Mouse (Mus musculus): ENCODE results near the gene Retreg3. TPM values are rescaled to one million over a fixed set of nuclear protein-coding genes. Genes with fewer than 3 reads are reported as not detected.

The Retreg3 gene
- total and polyA plus RNA-seq, 2 experiments from 2014 or later, result 24.7 to 56.8 TPM

DNA sequence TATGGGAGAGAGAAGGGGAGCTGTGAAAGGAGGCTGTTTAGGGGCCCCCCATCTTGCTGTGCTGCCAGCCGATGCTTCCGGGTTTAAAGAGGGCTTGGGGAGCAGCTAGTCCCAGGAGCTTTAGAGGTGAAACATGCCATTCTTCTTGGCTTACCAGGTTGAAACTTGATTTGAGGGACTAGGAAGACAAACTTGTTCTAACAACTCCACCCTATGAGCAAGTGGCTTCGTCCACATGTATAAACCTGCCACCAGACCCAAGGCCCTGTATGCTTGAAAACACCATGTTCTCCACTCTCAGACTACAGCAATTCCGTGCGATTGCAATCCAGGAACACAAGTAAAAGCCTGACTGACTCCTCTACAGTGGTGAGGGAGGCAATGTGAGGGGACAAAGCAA lies 16.7 kb downstream of the Retreg3 start:
- H3K9me3 ChIP-seq (ENCODE audit: low read length), result no peaks in the 10 kb centered on the region
- H3K9ac ChIP-seq (replicated peaks; ENCODE audit: low read length), result no peak overlapping the region
- TF ChIP-seq CTCF (IDR thresholded peaks at IDR 0.05; ENCODE audit: low read depth), result no peak
- peaks cover 48% of the 10 kb centered on the region for H3K36me3 ChIP-seq (ENCODE audit: insufficient read depth, low read length)
- no peak overlapping the region for H3K27ac ChIP-seq
- H3K4me2 ChIP-seq (ENCODE audit: low read depth, low read length), result no peak overlapping the region
- no peak overlapping the region for H3K4me3 ChIP-seq (ENCODE audit: low read length)
- ATAC-seq (no peak), DNase-seq (ENCODE audit: low spot score) (no peak)
- WGBS, result 93% methylated on average over 5 of the region's 5 CpGs
- H3K27me3 ChIP-seq (ENCODE audit: insufficient read depth, low read length), result no peaks in the 10 kb centered on the region
- H3K4me1 ChIP-seq (ENCODE audit: insufficient read depth, low read length), result no peaks in the 10 kb centered on the region

DNA sequence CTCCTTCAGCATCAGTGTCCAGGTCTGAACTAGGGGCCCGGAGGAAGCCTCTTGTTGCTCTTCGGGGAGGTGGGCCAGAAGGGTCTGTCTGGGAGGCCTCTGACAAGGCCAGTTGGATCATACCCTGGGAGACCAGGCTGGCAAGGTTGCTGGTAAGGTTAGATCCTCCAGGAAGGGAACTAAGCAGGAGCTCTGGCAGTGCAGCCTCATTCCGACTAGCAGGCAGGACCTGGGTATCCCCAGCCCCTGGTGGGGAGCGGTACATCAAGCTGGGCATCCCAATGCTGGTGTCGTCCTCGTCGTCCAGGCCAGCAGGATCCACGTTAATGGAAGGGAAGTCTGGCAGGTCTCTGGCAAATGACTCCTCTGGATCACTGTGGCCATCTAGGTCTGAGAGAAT lies 21.5 kb downstream of the Retreg3 start:
- H3K4me2 ChIP-seq (ENCODE audit: low read depth, low read length), result no peak overlapping the region
- no peak overlapping the region for H3K27ac ChIP-seq
- H3K27me3 ChIP-seq (ENCODE audit: insufficient read depth, low read length), result no peaks in the 10 kb centered on the region
- ATAC-seq, result no peak
- 94% methylated on average over 8 of the region's 8 CpGs for WGBS
- DNase-seq (ENCODE audit: low spot score), result no peak
- peaks cover 60% of the 10 kb centered on the region for H3K36me3 ChIP-seq (ENCODE audit: insufficient read depth, low read length)
- peaks cover 2% of the 10 kb centered on the region; the same call in 1 of the 2 replicates for H3K4me1 ChIP-seq (ENCODE audit: insufficient read depth, low read length)
- TF ChIP-seq CTCF (IDR thresholded peaks at IDR 0.05; ENCODE audit: low read depth), result no peak
- no peaks in the 10 kb centered on the region for H3K9me3 ChIP-seq (ENCODE audit: low read length)
- H3K4me3 ChIP-seq (ENCODE audit: low read length), result no peak overlapping the region
- no peak overlapping the region for H3K9ac ChIP-seq (replicated peaks; ENCODE audit: low read length)

DNA sequence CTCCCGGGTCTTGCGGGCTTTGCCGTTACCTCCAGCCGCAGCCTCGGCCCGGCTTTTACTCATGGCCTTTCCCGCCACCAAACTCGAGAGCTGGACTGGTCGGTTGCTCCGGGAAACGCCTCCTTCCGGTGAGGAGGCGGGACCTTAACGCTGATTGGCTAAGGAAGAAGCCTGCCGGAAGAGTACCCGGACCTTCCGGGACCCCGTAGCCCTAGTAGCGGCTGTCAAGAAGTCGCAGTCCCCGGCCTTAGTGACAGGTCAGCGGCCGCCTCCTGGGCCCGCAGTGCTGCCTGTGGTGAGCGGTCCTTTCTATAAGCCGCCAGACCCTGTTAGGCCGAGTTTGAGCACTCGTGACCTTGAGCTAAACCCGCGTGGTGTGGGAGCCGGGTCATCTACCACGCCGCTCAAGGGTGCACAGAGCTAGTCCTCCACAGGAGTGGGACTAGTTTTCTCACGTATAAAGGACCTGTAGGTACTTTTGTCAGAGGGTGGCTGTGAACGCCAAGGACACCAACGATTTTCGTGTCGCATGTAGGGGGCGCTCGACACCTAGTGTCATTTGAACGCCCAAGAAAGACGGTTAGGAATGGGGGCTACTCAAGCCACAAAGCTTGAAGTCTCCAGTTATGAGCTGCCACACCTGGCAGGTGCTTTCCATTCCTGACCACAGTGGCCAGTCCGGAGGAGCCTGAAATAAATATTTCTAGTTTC lies 24.2 kb downstream of the Retreg3 start, which contains the start of gene Psmc3ip:
Gene Psmc3ip (minus strand): TSS at position 123 of the 711 bp plus-strand sequence.
- ATAC-seq (peak; percentile 97), DNase-seq (ENCODE audit: low spot score) (peak; percentile 97)
- WGBS, result under 1% methylated on average over 43 of the region's 43 CpGs
- Histone ChIP-seq H3K4me1 (ENCODE audit: insufficient read depth, low read length) (peaks cover 2% of the 10 kb centered on the region; the same call in 1 of the 2 replicates), H3K36me3 (ENCODE audit: insufficient read depth, low read length) (peaks cover 70% of the 10 kb centered on the region), H3K4me2 (ENCODE audit: low read depth, low read length) (peak within 1 kb of the TSS; percentile 88), H3K27ac (peak within 1 kb of the TSS; percentile 91), H3K9ac (replicated peaks; ENCODE audit: low read length) (peak within 1 kb of the TSS; percentile 64), H3K27me3 (ENCODE audit: insufficient read depth, low read length) (no peaks in the 10 kb centered on the region), H3K4me3 (ENCODE audit: low read length) (peak within 1 kb of the TSS; percentile 62), H3K9me3 (ENCODE audit: low read length) (no peaks in the 10 kb centered on the region)
- TF ChIP-seq CTCF (IDR thresholded peaks at IDR 0.05; ENCODE audit: low read depth), result peak; percentile 84

DNA sequence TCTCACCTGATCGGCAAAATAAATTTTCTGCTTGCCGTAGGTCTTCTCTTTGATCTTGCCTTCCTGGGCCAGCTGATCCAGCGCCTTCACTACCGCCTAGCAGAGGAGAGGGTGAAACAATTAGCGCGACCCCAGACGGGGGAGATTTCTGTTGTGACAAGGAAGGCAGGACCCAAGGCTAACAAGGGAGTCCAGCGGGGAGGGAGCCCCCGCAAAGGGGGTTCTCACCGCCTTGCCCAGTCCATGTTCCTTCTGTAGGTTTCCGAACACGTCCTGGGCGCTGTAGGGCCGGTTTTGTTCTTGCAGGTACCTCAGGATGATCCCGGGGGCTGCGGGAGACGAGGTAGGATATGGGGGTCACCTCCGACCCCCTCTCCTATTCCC lies 24.8 kb downstream of the Retreg3 start:
- no peak; the same call in 1 of the 2 replicates for ATAC-seq
- peaks cover 2% of the 10 kb centered on the region; the same call in 1 of the 2 replicates for H3K4me1 ChIP-seq (ENCODE audit: insufficient read depth, low read length)
- under 1% methylated on average over 18 of the region's 18 CpGs for WGBS

DNA sequence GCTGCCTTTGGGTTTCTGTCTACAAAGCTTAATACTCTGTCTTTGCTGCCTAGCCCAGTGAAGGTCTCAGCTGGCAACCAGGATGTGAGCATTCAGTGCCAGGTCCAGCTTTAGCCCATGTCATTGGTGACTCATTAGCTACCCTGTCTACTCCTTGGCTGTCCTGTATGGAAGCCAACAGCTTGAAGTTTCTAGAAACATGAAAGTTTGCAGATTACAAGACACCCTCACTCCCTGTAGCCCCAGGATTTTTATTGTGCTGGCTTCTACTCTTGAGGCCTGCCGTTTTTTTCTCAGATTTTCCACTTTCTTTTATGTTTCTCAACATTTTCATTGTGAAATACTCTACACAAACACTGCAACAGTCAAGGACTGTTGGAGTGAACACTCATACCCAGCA lies 29.8 kb downstream of the Retreg3 start:
- H3K9ac ChIP-seq (replicated peaks; ENCODE audit: low read length), result no peak overlapping the region
- H3K4me3 ChIP-seq (ENCODE audit: low read length), result no peak overlapping the region
- 94% methylated on average over 1 of the region's 1 CpGs for WGBS
- H3K36me3 ChIP-seq (ENCODE audit: insufficient read depth, low read length), result peaks cover 53% of the 10 kb centered on the region
- H3K4me2 ChIP-seq (ENCODE audit: low read depth, low read length), result no peak overlapping the region
- no peaks in the 10 kb centered on the region for H3K9me3 ChIP-seq (ENCODE audit: low read length)
- no peak for ATAC-seq
- no peak for DNase-seq (ENCODE audit: low spot score)
- no peak overlapping the region for H3K27ac ChIP-seq
- H3K4me1 ChIP-seq (ENCODE audit: insufficient read depth, low read length), result peaks cover 17% of the 10 kb centered on the region
- TF ChIP-seq CTCF (IDR thresholded peaks at IDR 0.05; ENCODE audit: low read depth), result no peak
- H3K27me3 ChIP-seq (ENCODE audit: insufficient read depth, low read length), result no peaks in the 10 kb centered on the region

More for the DNA sequence above, 24.8 kb downstream of the Retreg3 start:
- peak; percentile 11 for DNase-seq (ENCODE audit: low spot score)
- H3K36me3 ChIP-seq (ENCODE audit: insufficient read depth, low read length), result peaks cover 70% of the 10 kb centered on the region
- H3K27ac ChIP-seq, result 0 out of 2 replicates have a peak overlapping the region, but pooled peaks have one; percentile 91
- H3K9ac ChIP-seq (replicated peaks; ENCODE audit: low read length), result peak overlapping the region; percentile 64
- no peaks in the 10 kb centered on the region for H3K9me3 ChIP-seq (ENCODE audit: low read length)
- no peak for TF ChIP-seq CTCF (IDR thresholded peaks at IDR 0.05; ENCODE audit: low read depth)
- H3K4me3 ChIP-seq (ENCODE audit: low read length), result peak overlapping the region; percentile 62
- no peaks in the 10 kb centered on the region for H3K27me3 ChIP-seq (ENCODE audit: insufficient read depth, low read length)
- H3K4me2 ChIP-seq (ENCODE audit: low read depth, low read length), result peak overlapping the region; percentile 88

DNA sequence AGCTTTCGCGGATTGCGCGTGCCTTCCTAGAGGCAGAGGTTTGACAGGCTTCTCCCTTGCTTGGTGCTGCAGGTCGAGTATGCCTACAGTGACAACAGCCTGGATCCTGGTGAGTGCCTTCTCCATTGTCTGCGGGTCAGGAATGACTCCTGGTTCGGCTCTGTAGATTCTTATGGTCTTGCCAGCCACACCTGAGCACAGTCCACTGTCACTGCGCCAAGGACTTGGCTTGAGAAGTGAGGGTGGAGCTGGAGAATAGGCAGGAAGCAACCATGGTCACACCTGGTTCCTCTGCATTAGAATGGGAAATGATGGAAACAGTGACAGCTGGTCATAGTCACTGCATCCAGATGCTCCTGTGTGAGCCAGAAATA lies 32.0 kb downstream of the Retreg3 start:
- Histone ChIP-seq H3K9me3 (ENCODE audit: low read length) (no peaks in the 10 kb centered on the region), H3K27ac (peak overlapping the region; percentile 91), H3K4me2 (ENCODE audit: low read depth, low read length) (peak overlapping the region; percentile 98), H3K4me1 (ENCODE audit: insufficient read depth, low read length) (peaks cover 25% of the 10 kb centered on the region), H3K36me3 (ENCODE audit: insufficient read depth, low read length) (peaks cover 42% of the 10 kb centered on the region), H3K9ac (replicated peaks; ENCODE audit: low read length) (peak overlapping the region; percentile 92), H3K27me3 (ENCODE audit: insufficient read depth, low read length) (no peaks in the 10 kb centered on the region), H3K4me3 (ENCODE audit: low read length) (peak overlapping the region; percentile 75)
- no peak; the same call in 1 of the 2 replicates for ATAC-seq
- WGBS, result 11% methylated on average over 8 of the region's 8 CpGs
- TF ChIP-seq CTCF (IDR thresholded peaks at IDR 0.05; ENCODE audit: low read depth), result no peak
- DNase-seq (ENCODE audit: low spot score), result peak; percentile 20

Data from hindbrain, postnatal 0 days (tissue).